In the genomic region with DNA sequence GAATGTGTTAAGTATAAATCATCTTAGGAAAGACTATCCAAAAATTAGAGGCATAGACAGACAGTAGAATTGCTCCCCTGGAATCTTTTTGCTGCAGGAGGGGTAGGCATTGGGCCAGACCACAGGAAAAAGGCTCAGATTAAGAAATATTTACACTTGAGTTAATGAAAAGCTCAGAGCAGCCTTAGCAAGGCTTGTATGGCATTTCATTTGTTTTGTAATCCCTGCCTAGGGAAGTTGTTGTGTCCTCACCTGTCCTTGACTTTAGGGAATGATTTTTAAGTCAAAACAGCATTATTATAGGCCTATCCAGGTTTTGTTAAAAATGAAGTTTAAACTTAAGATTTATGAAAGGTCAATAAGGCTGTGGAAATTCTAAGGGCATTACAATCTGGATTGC, we compare ENCODE assay signal across 12 mouse cellular contexts. TPM values are rescaled to one million over a fixed set of nuclear protein-coding genes. Genes with fewer than 3 reads are reported as not detected.
"Had no signal": no experiment of that assay in that cellular context is flagged by ENCODE, and none has a peak within 500 bp of the region (broad histone marks: within the 10 kb centered on the region; RNA-seq: fewer than 3 reads in every experiment).

No protein-coding gene starts in this region.

RNA-seq across cellular contexts. Expression of a gene that starts 33.4 kb away (rescaled TPM):
- total RNA-seq: neutrophil, adult 5-6 weeks had no signal
- polyA plus RNA-seq: neural tube, embryonic 13.5 days; neural tube, embryonic 14.5 days; neural tube, embryonic 15.5 days; small intestine, adult 2 months; spleen, adult 2 months; stomach, embryonic 14.5 days; stomach, embryonic 15.5 days; stomach, embryonic 16.5 days; stomach, postnatal 0 days; testis, adult 2 months; urinary bladder, adult 2 months had no signal
